ENCODE assay signal across 16 mouse cellular contexts in the genomic region with DNA sequence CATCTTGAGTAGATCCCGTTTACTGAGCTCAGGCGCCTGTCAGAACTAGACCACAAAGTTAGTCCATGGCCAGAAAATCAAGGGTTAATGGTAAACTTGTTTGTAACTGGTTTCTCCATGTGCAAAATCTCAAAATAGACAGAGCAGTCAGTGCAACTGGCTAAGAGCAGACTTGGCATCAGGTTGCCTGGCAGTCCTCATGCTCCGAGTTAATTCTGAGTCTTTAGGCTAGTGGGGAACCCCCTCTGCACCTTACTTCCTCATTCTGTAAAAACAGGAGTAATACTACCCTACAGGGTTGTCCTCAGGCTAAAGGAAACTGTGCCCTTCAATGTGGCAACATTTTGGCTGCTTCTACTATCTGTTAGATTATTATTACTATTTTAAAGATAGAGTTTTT. TPM values are rescaled to one million over a fixed set of nuclear protein-coding genes. Genes with fewer than 3 reads are reported as not detected.
DNase-seq lines count a peak whose midpoint lies in the region; ATAC-seq lines count a peak whose summit lies in the region.
"Had no signal": no experiment of that assay in that cellular context is flagged by ENCODE, and none has a peak within 500 bp of the region (broad histone marks: within the 10 kb centered on the region; RNA-seq: fewer than 3 reads in every experiment).

No protein-coding gene starts in this region.

- H3K27ac ChIP-seq in heart, embryonic 11.5 days (ENCODE audit: low read depth, low read length): no peak overlapping the region
- H3K27ac ChIP-seq in hindbrain, embryonic 16.5 days (ENCODE audit: low read depth, low read length): no peak overlapping the region
- H3K27ac ChIP-seq: forebrain, embryonic 10.5 days; liver, embryonic 14.5 days; macrophage had no signal

- H3K4me1 ChIP-seq in heart, embryonic 11.5 days (ENCODE audit: control insufficient read depth, insufficient read depth, low read length): no peaks in the 10 kb centered on the region
- no peaks in the 10 kb centered on the region for H3K4me1 ChIP-seq in hindbrain, embryonic 16.5 days (ENCODE audit: control insufficient read depth, insufficient read depth, low read depth, low read length)
- H3K4me1 ChIP-seq: forebrain, embryonic 10.5 days had no signal

- peak; percentile 27 for DNase-seq in heart, adult 8-10 months (ENCODE audit: low spot score)
- peak; percentile 16 for DNase-seq in gastrocnemius, postnatal 10 days
- no peak for DNase-seq in cerebellum, postnatal 36 days
- DNase-seq: adrenal gland, postnatal 14 days; cerebellum, adult 18-20 months; kidney, adult 11 months; right cerebral cortex, postnatal 14 days; thymus, postnatal 25 days had no signal

- no peak overlapping the region for H3K4me3 ChIP-seq in heart, embryonic 11.5 days (ENCODE audit: low read depth, low read length)
- no peak overlapping the region for H3K4me3 ChIP-seq in hindbrain, embryonic 16.5 days (ENCODE audit: low read length)
- H3K4me3 ChIP-seq: forebrain, embryonic 10.5 days had no signal

- no peak overlapping the region for H3K4me2 ChIP-seq in heart, embryonic 11.5 days
- H3K4me2 ChIP-seq in hindbrain, embryonic 16.5 days (ENCODE audit: low read length): no peak overlapping the region

- no peaks in the 10 kb centered on the region for H3K36me3 ChIP-seq in heart, embryonic 11.5 days (ENCODE audit: control insufficient read depth, insufficient read depth, low read length)
- H3K36me3 ChIP-seq in hindbrain, embryonic 16.5 days (ENCODE audit: control insufficient read depth, insufficient read depth, low read length): no peaks in the 10 kb centered on the region
- H3K36me3 ChIP-seq: forebrain, embryonic 10.5 days had no signal

- no peak for ATAC-seq in heart, embryonic 11.5 days (replicated peaks; ENCODE audit: insufficient number of reproducible peaks, low FRiP score, low TSS enrichment)
- peak; percentile 94 for ATAC-seq in CD4-positive, CD25-positive, alpha-beta regulatory T cell, adult 4 months
- peak; percentile 96 for ATAC-seq in megakaryocyte progenitor cell, adult 5-6 weeks (replicated peaks; ENCODE audit: poor library complexity)
- ATAC-seq in erythroblast, adult 5-6 weeks (replicated peaks; ENCODE audit: low FRiP score, poor library complexity, severe bottlenecking): no peak
- no peak for ATAC-seq in hindbrain, embryonic 16.5 days

- 77% methylated on average over 3 of the region's 3 CpGs for WGBS in heart, embryonic 11.5 days (ENCODE audit: insufficient replicate concordance)
- WGBS in hindbrain, embryonic 16.5 days: 88% methylated on average over 3 of the region's 3 CpGs

- H3K9ac ChIP-seq in heart, embryonic 11.5 days (ENCODE audit: low read depth, low read length): no peak overlapping the region
- no peak overlapping the region for H3K9ac ChIP-seq in hindbrain, embryonic 16.5 days (ENCODE audit: low read depth, low read length)
- H3K9ac ChIP-seq: liver, embryonic 14.5 days had no signal

- H3K27me3 ChIP-seq in heart, embryonic 11.5 days (ENCODE audit: control insufficient read depth, insufficient read depth, low read length): no peaks in the 10 kb centered on the region
- H3K27me3 ChIP-seq in hindbrain, embryonic 16.5 days (replicated peaks; ENCODE audit: control insufficient read depth, insufficient read depth, low read length): no peaks in the 10 kb centered on the region

- no peaks in the 10 kb centered on the region for H3K9me3 ChIP-seq in heart, embryonic 11.5 days (replicated peaks; ENCODE audit: control insufficient read depth, low read length)
- no peaks in the 10 kb centered on the region for H3K9me3 ChIP-seq in hindbrain, embryonic 16.5 days (ENCODE audit: control insufficient read depth, low read length)
- H3K9me3 ChIP-seq: forebrain, embryonic 10.5 days had no signal

RNA-seq across cellular contexts. Expression of gene Abcb4, which starts 50.3 kb away (rescaled TPM):
- total RNA-seq in heart, adult 8-10 months (2022): 10 to 100 TPM; 20.1 to 27.8 (median 21.8) TPM
- polyA plus RNA-seq in heart, embryonic 11.5 days (2014; fragmentation: Nextera tagmentation; extraction: Ambion mirVana): 0.54 and 1.2 TPM in 2 replicates
- under 1 TPM; 0.62 to 0.70 TPM for polyA plus RNA-seq in CD4-positive, CD25-positive, alpha-beta regulatory T cell, adult 4 months (2017; shearing (Covaris generic))
- total RNA-seq in gastrocnemius, postnatal 10 days (2021): 10 to 100 TPM; 11.9 to 14.7 TPM
- total RNA-seq in megakaryocyte progenitor cell, adult 5-6 weeks (2015): 9.0 and 13.4 TPM in 2 replicates
- 17.4 and 34.4 TPM in 2 replicates for total RNA-seq in megakaryocyte progenitor cell, adult 5-6 weeks (2017)
- total RNA-seq in erythroblast, adult 5-6 weeks (2015; ENCODE audit: low replicate concordance): 169 and 174 TPM in 2 replicates
- 418 and 429 TPM in 2 replicates for total RNA-seq in erythroblast, adult 5-6 weeks (2017; ENCODE audit: low replicate concordance)
- polyA plus RNA-seq in hindbrain, embryonic 16.5 days (2015; fragmentation: Nextera tagmentation; extraction: Ambion mirVana): 0.66 and 1.0 TPM in 2 replicates

RNA-seq across cellular contexts. Expression of gene Crot, which starts 53.3 kb away (rescaled TPM):
- total RNA-seq in heart, adult 8-10 months (2022): 10 to 100 TPM; 19.7 to 23.7 (median 22.5) TPM
- polyA plus RNA-seq in heart, embryonic 11.5 days (2014; fragmentation: Nextera tagmentation; extraction: Ambion mirVana): 35.8 and 37.9 TPM in 2 replicates
- polyA plus RNA-seq in CD4-positive, CD25-positive, alpha-beta regulatory T cell, adult 4 months (2017; shearing (Covaris generic)): 10 to 100 TPM; 69.6 to 70.4 TPM
- 10 to 100 TPM; 27.0 to 27.9 TPM for total RNA-seq in gastrocnemius, postnatal 10 days (2021)
- total RNA-seq in megakaryocyte progenitor cell, adult 5-6 weeks (2015): 27.5 and 28.5 TPM in 2 replicates
- total RNA-seq in megakaryocyte progenitor cell, adult 5-6 weeks (2017): 36.1 and 44.7 TPM in 2 replicates
- total RNA-seq in erythroblast, adult 5-6 weeks (2015; ENCODE audit: low replicate concordance): 8.8 and 18.2 TPM in 2 replicates
- 6.0 and 11.3 TPM in 2 replicates for total RNA-seq in erythroblast, adult 5-6 weeks (2017; ENCODE audit: low replicate concordance)
- 23.6 and 24.8 TPM in 2 replicates for polyA plus RNA-seq in hindbrain, embryonic 16.5 days (2015; fragmentation: Nextera tagmentation; extraction: Ambion mirVana)

Comparison
In these comparisons a context has a peak if more than half of its experiments do, and no peak if none do; other contexts are left out.
1. DNase-seq: peak in heart, adult 8-10 months (single experiment) and gastrocnemius, postnatal 10 days (single experiment); none in cerebellum, postnatal 36 days (0 of 2).
2. ATAC-seq: peak in CD4-positive, CD25-positive, alpha-beta regulatory T cell, adult 4 months (single experiment) and megakaryocyte progenitor cell, adult 5-6 weeks (single experiment); none in heart, embryonic 11.5 days (single experiment), erythroblast, adult 5-6 weeks (single experiment) and hindbrain, embryonic 16.5 days (single experiment).
3. RNA of gene Abcb4, which starts 50.3 kb away (total RNA-seq): 169 to 429 TPM in erythroblast, adult 5-6 weeks; 20.1 to 27.8 TPM in heart, adult 8-10 months, 9.0 to 34.4 TPM in megakaryocyte progenitor cell, adult 5-6 weeks and 11.9 to 14.7 TPM in gastrocnemius, postnatal 10 days; every median in the first group is over 4 times any median in the second.